Mouse (Mus musculus) CH12.LX (cell line): Measurements from ENCODE around the gene Smc2.

Source experiments
- BHLHE40 ChIP-seq: IDR thresholded peaks from 2 replicates; pipeline ENCODE4 v1.6.1; 2011; ENCODE audit warnings: mild to moderate bottlenecking, low read depth, low read length, improper control_type of control experiment
- CTCF ChIP-seq, 2 experiments: IDR thresholded peaks in 1 of 2; conservative IDR thresholded peaks in 1 of 2; 2 replicates each; pipeline ENCODE4 v1.5.1; 2011 to 2012; ENCODE audit warnings: low read depth in 2 of 2, low read length in 2 of 2, improper control_type of control experiment in 1 of 2, inconsistent platforms in 1 of 2, mild to moderate bottlenecking in 1 of 2, moderate library complexity in 1 of 2
- JUN ChIP-seq: IDR thresholded peaks from 2 replicates; pipeline ENCODE4 v1.6.1; 2011; ENCODE audit warnings: low read depth, mild to moderate bottlenecking, low read length, improper control_type of control experiment, moderate library complexity; ENCODE audit not compliant: insufficient read depth
- MAZ ChIP-seq: IDR thresholded peaks from 2 replicates; pipeline ENCODE4 v1.6.1; 2012; ENCODE audit warnings: low read depth, mild to moderate bottlenecking, inconsistent platforms, low read length, improper control_type of control experiment, moderate library complexity
- NELFE ChIP-seq: IDR thresholded peaks from 2 replicates; pipeline ENCODE4 v1.6.1; 2011; ENCODE audit warnings: low read depth, low read length, improper control_type of control experiment
- ZC3H11A ChIP-seq: IDR thresholded peaks from 2 replicates; pipeline ENCODE4 v1.6.1; 2012; ENCODE audit warnings: low read depth, mild to moderate bottlenecking, inconsistent platforms, low read length, improper control_type of control experiment
- ZNF384 ChIP-seq: IDR thresholded peaks from 2 replicates; pipeline ENCODE4 v1.6.1; 2012; ENCODE audit warnings: low read depth, low read length, improper control_type of control experiment, inconsistent platforms

DNA sequence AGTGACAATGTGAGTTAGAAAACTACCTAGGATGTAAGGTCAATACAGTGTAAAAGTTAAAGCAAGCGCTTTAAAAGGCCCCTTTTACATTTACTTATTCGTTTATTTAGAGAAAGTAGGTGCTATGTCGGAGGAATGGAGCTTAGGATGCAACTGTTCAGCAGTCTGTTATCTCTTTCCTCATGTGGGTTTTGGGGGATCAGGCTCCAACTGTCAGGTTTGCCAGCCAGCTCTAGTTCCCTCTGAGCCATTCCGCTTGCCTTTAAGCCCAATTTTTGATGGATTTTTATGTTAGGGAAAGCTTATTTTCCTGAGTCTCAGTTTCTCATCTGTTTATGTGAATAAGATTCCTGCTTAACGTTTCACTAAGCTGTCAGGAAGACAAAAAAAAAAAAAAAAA is 80.3 kb downstream of the Smc2 start:
- TF ChIP-seq CTCF (conservative IDR thresholded peaks at IDR 0.05 in 1 of 2, IDR thresholded peaks at IDR 0.05 in 1 of 2; ENCODE audit: low read depth in 2 of 2, low read length in 2 of 2) (no peak), JUN (no peak), MAZ (no peak), ZC3H11A (no peak), BHLHE40 (no peak), NELFE (no peak), ZNF384 (no peak)
